Mouse (Mus musculus) heart, postnatal 0 days (tissue): ENCODE measurements around the gene Arhgap11a.

Source experiments
- CTCF ChIP-seq: IDR thresholded peaks from 2 replicates; pipeline ENCODE4 v1.5.1; 2016; ENCODE audit warnings: antibody characterized with exemption, control low read depth, low read depth
- EP300 ChIP-seq: IDR thresholded peaks from 2 replicates; pipeline ENCODE4 v1.6.1; 2016; ENCODE audit warnings: antibody characterized with exemption, low read depth

GRCm38 (mm10) chr2:113835219-113835618 lies 13.2 kb downstream of the Arhgap11a start:
- TF ChIP-seq CTCF (no peak), EP300 (no peak)
